Mouse (Mus musculus) ovary, adult 18-20 months (tissue): ENCODE measurements around the gene CT030661.1.
"Not testable (repeated sequence)": the region's sequence is repeated elsewhere in the genome, so short reads cannot be mapped to it uniquely, and the experiment has no call there.

Experiments
- DNase-seq: peaks from one replicate; pipeline ENCODE4 v3.0.0; 2022; ENCODE audit warnings: low spot score, mixed read lengths

Gene CT030661.1

GRCm38 (mm10) chr17:22314730-22315226 is at the start of gene CT030661.1:
Gene CT030661.1, minus strand, starts transcription at chr17:22314837.
- peak; percentile 87 for DNase-seq

- no peak for DNase-seq
Observed at GRCm38 (mm10) chr17:22363895-22364294, 49.3 kb upstream of the CT030661.1 start.

- DNase-seq = peak; percentile 9
Observed at GRCm38 (mm10) chr17:22361101-22361781, 46.6 kb upstream of the CT030661.1 start, which contains the start of the genes Zfp944 and Zfp758. Gene Zfp944, minus strand, starts transcription at chr17:22361400. Gene Zfp758, plus strand, starts transcription at chr17:22361453.

GRCm38 (mm10) chr17:22360572-22360971 is 45.9 kb upstream of the CT030661.1 start:
- DNase-seq = no peak

- no peak for DNase-seq
Observed at GRCm38 (mm10) chr17:22352794-22353193, 38.2 kb upstream of the CT030661.1 start.

- not testable (repeated sequence) for DNase-seq
Observed at GRCm38 (mm10) chr17:22315247-22315646, 610 bp upstream of the CT030661.1 start.

- DNase-seq = not testable (repeated sequence)
Observed at GRCm38 (mm10) chr17:22314219-22314618, 418 bp downstream of the CT030661.1 start.
